Mouse (Mus musculus) heart, postnatal 14 days (tissue): ENCODE data around the gene Selp. TPM values are rescaled to one million over a fixed set of nuclear protein-coding genes. Genes with fewer than 3 reads are reported as not detected.

Source experiments
- DNase-seq, 2 experiments: peaks; one replicate each; pipeline ENCODE4 v3.0.0; 2021 to 2022
- intact Hi-C: fragments of 180-260 bp; cut with DNase I; formaldehyde crosslinking; loops from one replicate; pipeline ENCODE4 v1.15.1; 2025
- long read RNA-seq, 2 experiments: library from polyadenylated mRNA; stranded (forward); transcript quantifications; one replicate each; pipeline ENCODE4 v2.0.0; 2021
- total RNA-seq, 2 experiments: library from RNA; stranded (reverse); gene quantifications; 2 replicates each; pipeline ENCODE4 v1.2.3; 2021

Gene Selp
- 1 to 10 TPM; 1.5 to 1.9 TPM for total RNA-seq
- long read RNA-seq, experiment 1, partial matches to known transcripts = 1 of 2 reads
- long read RNA-seq, experiment 1, other reads (novel, unspliced or antisense) = 0 of 2 reads
- long read RNA-seq, experiment 2, partial matches to known transcripts = 0 of 1 reads
- long read RNA-seq, experiment 2, other reads (novel, unspliced or antisense) = 0 of 1 reads

DNA sequence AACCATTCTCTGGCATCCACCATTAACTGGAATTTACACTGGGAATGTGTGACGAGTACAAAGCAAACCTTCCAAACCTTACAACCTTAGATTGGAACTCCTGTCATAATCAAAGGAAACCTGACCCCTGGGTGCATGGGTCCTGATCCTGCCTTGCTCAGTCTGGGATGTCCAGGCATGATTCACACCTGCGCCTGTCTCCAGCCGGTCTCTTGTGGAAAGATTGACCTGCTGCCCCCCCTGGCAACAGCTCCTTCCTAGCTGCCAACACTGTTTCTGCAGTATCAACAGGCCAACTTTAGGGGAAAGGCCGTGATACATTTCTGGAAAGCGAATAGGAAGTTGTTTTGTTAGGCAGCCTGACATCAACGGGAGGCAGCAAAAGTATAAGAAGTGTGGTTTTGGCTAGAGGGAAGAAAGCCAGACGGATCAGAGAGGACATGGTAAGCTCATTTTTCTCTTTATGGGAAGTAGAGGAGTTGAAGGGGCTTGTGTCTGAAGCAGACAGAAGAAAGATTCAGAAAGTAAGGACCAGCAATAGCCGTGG lies at the start of gene Selp:
Selp (plus strand) TSS at position 318 of the 547 bp plus-strand sequence.
- intact Hi-C loops = no loop called here
- no peak for DNase-seq

DNA sequence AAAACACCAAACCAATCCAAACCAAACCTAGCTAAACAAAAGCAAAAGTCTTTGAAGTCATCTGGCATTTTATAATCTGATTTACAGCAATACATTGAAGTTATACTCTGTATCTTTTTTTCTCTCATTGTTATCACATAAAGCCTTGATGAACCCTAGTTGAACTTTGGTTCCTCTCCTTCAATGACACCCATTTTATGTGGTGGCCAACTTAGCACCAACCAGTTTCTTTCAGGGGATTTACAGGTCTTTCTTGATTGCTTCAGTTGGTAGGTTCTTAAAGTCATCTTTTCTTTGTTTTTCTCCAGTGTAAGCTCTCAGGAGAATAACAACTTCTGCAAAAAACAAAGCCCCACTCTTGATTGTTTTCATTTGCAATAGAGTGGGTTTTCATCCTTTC lies 45.8 kb upstream of the Selp start:
- intact Hi-C loops = no loop called here
- no peak for DNase-seq

DNA sequence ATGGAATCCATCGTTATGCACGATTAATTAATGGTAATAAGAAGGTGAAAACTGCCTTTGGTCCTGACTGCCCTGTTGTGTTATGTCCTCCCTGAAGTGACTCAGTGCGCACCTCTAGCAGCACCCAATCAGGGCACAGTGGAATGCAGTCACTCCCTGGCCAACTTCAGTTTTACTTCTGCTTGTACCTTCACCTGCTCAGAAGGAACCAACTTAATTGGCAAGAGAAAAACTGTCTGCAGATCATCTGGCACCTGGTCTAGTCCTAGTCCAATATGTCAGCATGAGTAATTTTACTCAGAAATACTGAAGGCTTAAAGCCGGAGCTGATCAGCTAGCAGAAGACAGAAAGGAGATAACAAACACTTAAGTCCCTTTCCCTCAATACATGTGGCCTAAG lies 44.6 kb upstream of the Selp start:
- intact Hi-C loops = no loop called here

GRCm38 (mm10) chr1:164071111-164071510 lies 44.0 kb upstream of the Selp start:
- DNase-seq = no peak
- intact Hi-C loops = no loop called here

More for the DNA sequence above, 44.6 kb upstream of the Selp start:
- DNase-seq = no peak

DNA sequence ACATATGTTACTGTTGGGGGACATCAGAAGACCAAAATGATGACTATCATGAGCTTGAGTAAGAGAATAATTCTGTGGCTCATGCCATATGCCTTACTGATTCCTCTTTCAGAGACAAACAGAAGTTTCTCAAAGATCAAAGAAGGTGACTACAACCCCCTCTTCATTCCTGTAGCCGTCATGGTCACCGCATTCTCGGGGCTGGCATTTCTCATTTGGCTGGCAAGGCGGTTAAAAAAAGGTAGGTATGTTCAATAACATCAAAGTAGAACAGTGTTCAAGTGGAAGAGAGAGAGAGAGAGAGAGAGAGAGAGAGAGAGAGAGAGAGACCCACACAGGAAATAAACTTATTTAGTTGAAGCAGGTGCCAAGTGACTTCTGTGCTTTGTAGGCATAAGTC lies 43.1 kb upstream of the Selp start:
- intact Hi-C loops = no loop called here

GRCm38 (mm10) chr1:164073091-164073490 lies 42.0 kb upstream of the Selp start:
- intact Hi-C loops = no loop called here
- no peak for DNase-seq

More for the DNA sequence above, 43.1 kb upstream of the Selp start:
- DNase-seq = no peak

GRCm38 (mm10) chr1:164073803-164074202 lies 41.3 kb upstream of the Selp start:
- intact Hi-C loops = no loop called here

DNA sequence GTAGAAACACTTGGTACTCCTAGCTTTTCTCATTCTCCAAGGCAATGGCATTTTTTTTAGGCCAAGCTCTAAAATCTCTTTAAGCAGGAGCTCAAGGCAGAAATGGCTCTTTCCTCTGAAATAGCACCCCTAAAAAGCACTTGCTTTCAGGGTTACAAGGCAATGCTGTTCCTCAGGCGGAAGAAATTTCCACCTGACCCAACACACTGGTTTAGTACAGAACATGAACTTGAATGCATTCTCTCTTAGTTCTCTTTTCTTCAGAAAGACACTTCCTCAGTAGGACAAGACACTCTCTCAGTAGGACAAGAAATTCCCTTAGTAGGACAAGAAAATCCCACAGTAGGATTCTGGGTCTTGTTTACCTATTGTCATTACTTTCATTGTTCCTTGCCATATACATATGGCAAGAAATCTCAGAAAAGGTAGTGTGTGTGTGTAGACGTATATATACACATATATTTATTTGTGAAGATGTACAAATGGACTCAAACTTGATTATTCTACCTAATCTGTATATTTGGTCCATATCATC lies 40.4 kb upstream of the Selp start:
- DNase-seq = no peak
- intact Hi-C loops = no loop called here

More at GRCm38 (mm10) chr1:164073803-164074202, 41.3 kb upstream of the Selp start:
- no peak for DNase-seq

DNA sequence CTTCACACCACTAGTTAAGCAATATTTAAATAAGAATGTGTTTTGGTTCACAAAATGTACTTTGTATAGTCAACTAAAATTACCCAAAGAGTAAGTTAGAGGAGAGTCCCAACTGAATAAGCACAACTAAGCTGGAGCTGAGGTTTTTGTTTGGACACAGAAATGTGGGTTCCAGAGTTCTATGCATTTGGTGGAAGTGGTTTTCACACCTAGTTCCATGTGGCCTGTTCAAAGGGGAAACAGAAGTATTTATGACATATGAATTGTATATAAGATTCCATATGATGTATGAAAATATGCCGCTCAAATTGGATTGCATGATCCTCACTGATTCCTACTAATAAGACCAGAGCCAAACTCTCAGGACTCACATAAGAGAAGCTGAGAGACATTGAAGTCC lies 39.6 kb upstream of the Selp start:
- no peak for DNase-seq
- intact Hi-C loops = no loop called here

- intact Hi-C loops = no loop called here
- no peak for DNase-seq
Observed at GRCm38 (mm10) chr1:164076441-164076840, 38.6 kb upstream of the Selp start.

DNA sequence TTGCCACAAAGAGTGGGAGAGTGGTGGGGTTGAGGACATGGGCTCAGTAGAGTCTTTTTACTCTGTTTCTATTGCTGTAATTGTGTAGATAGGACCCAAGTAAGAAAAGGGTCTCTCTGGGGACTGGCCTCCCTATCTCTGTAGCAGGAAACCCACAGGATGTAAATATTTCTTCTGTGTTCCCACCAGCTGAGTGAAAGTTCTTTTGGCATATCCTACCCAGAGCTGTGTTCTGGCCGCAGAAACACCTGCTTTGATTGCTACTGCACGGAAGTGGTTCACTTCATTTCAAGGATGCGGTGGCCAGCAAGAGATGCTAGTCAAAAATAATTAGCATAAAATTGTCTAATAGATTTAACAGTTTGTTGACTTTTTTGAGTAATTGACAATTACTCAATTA lies 38.0 kb upstream of the Selp start:
- no peak for DNase-seq
- intact Hi-C loops = no loop called here

GRCm38 (mm10) chr1:164078323-164078741 lies 36.7 kb upstream of the Selp start:
- intact Hi-C loops = no loop called here
- DNase-seq = no peak

GRCm38 (mm10) chr1:164079091-164079490 lies 36.0 kb upstream of the Selp start:
- DNase-seq = no peak
- intact Hi-C loops = no loop called here

DNA sequence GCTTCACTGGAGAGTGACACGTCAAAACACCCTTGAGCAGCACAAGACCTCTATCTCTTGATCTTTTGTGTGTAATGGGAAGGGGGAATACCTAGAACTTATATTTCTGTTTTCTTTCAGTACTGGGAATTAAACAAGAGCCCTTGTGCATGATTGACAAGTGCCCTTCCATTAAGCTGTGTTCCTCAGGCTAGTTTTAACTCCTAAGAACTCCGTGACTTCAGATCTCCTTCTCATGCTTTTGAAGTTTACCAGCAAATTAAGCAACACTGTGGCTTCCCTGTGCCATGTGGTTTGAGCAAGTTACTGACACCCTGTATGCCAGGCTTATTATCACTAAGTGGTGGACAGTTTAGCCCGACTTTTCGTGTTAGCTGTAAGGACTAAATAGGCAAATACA lies 32.0 kb upstream of the Selp start:
- no peak for DNase-seq
- intact Hi-C loops = no loop called here

DNA sequence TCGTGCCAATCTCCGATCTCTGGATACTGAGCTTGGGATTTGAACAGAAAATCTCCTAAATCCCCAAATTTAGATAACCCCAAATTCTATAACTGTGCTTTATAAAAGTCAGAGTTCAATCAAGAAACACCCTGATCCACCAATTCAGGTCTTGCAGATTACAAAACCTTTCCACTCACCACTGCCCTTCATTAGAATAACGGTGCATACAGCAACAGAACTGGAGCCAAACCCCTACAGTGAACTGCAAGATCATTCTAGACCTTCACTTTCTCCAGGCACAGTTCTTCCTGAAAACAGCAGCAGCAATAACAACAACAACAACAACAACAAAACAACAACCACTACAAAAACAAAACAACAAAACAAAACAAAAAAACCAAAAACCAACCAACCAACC lies 28.3 kb upstream of the Selp start:
- no peak for DNase-seq
- intact Hi-C loops = no loop called here

DNA sequence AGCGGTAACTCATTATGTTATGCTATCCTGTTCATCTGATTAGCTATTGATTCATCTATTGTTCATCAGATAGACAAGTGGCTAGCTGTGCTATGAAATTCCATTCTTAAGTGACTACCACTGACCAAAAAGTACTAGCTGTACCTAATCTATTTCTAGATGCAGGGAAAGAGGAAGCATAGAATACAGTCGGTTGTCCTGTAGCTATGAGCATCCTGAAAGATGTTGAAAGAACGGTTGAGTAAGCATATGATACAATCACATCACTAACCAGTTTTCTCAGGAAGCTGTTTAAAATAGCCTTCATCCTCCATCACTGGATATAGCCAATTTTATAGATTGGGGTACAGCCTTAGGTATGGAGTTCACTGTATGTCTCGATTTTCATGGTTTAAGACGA lies 27.2 kb upstream of the Selp start:
- intact Hi-C loops = no loop called here

GRCm38 (mm10) chr1:164096780-164097179 lies 18.3 kb upstream of the Selp start:
- DNase-seq = peak; percentile 8 to 10
- intact Hi-C loops = no loop called here

More for the DNA sequence above, 27.2 kb upstream of the Selp start:
- DNase-seq = no peak

- DNase-seq = no peak
- intact Hi-C loops = no loop called here
Observed at GRCm38 (mm10) chr1:164097911-164098310, 17.2 kb upstream of the Selp start.

- intact Hi-C loops = no loop called here
- DNase-seq = peak; percentile 9 to 11
Observed at GRCm38 (mm10) chr1:164098372-164098771, 16.7 kb upstream of the Selp start.

DNA sequence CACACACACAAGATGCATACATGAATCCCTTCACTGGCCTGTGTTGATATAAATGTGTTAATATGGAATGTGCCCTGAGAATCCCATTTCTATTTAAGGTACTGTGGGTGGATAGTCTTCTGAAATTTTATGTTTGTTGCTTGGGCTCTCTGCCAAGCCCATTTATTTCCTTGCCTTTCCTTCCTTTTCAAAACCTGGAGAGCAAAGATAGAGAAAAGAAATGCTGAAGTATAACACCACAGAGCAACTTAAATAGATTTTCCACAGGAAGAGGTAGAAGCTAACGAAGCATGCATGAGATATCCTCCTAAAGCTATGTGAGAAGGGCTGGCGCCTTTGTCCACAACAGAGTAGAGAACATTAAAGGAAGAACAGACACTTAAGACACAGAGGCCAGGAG lies 5.3 kb upstream of the Selp start:
- intact Hi-C loops = no loop called here
- no peak for DNase-seq

DNA sequence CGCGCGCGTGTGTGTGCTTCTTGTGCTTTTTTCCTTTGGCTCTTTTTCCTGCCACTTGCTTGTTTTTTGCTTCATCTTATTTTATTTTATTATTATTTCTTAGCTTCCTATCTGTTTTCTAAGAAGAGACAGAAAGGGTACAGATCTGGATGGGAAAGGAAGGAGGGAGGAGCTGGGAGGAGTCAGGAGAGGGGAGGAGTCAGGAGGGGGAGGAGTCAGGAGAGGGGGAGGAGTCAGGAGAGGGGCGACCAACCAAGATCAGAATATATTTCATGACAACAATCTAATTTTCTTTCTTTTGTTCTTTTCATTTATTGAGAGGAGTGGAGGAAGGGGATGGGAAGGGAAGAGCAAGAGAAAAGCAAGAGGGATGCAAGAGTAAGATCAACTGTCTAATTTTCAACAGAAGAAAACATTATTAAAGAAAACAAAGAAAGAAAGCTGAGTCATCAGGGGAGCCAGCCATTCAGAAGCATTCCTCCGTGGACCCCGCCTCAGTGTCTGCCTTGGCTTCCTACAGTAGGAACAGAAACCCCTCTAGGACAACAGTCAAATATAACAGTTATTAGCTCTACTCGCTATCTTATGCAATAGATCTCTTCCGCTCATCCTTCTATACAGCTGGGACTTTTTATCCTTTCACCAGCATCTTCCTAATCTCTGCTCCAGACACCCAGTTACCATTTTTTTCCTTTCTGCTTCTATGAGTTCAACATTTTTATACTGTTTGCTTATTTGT lies 4.3 kb upstream of the Selp start:
- no peak for DNase-seq
- intact Hi-C loops = no loop called here

DNA sequence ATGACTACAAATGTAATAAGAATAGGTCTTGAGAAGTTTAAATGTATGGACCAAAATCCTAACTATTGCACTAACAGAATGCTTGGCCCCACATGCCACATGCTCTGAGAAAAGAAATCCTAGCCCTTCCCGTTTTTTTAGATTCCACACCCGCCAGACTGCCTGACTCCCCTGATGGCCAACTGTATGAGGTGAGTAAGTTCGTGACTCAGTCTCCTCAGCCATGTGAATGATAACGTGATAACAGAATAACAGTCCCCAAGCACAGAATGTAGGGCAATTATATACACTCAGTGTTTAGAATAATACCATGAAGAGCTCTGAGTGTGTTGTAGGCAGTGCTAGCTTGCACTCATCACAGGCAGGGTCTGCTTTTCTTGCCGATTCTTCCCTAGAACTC lies 784 bp upstream of the Selp start:
- intact Hi-C loops = no loop called here
- DNase-seq = no peak
